16 mouse cellular contexts compared by ENCODE assay signal in the genomic region with DNA sequence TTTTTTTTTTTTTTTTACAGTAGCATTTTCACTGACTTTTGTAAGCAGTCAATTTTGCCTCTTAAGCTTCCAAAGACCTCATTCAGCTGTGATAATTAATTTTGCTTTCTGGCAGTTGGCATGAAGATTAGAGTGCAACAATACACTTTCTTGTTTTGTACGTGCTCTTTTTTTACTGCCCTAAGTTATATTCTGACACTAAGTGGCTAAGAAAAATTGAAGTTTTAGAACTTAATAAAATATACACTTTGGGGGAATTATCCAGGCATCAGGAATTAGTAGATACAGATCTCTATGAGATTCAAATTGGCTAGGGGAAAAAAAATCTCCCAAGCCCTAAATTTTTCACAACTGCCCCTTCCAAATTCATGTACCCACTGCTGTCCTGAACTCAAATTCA.
DNase-seq lines count a peak whose midpoint lies in the region; ATAC-seq and TF ChIP-seq lines count a peak whose summit lies in the region.
"Had no signal": no experiment of that assay in that cellular context is flagged by ENCODE, and none has a peak within 500 bp of the region (broad histone marks: within the 10 kb centered on the region; RNA-seq: fewer than 3 reads in every experiment).

No protein-coding gene starts in this region.

- no peaks in the 10 kb centered on the region for H3K36me3 ChIP-seq in heart, embryonic 14.5 days (ENCODE audit: control insufficient read depth, insufficient read depth, low read length)
- no peaks in the 10 kb centered on the region for H3K36me3 ChIP-seq in heart, adult 2 months (ENCODE audit: control insufficient read depth, insufficient read depth, low read length)
- no peaks in the 10 kb centered on the region for H3K36me3 ChIP-seq in neural tube, embryonic 12.5 days
- no peaks in the 10 kb centered on the region for H3K36me3 ChIP-seq in hindbrain, postnatal 0 days (ENCODE audit: insufficient read depth, low read length)
- no peaks in the 10 kb centered on the region for H3K36me3 ChIP-seq in midbrain, embryonic 14.5 days (ENCODE audit: control insufficient read depth, insufficient read depth, low read length)
- H3K36me3 ChIP-seq: intestine, embryonic 15.5 days; liver, embryonic 15.5 days; neural tube, embryonic 15.5 days had no signal

- 46% methylated on average over 1 of the region's 1 CpGs for WGBS in heart, embryonic 14.5 days
- 51% methylated on average over 1 of the region's 1 CpGs for WGBS in heart, adult 2 months
- 6% methylated on average over 1 of the region's 1 CpGs for WGBS in neural tube, embryonic 12.5 days
- 13% methylated on average over 1 of the region's 1 CpGs for WGBS in hindbrain, postnatal 0 days
- 0% methylated on average over 1 of the region's 1 CpGs for WGBS in midbrain, embryonic 14.5 days

- intact Hi-C loops in heart, adult 2 months (cut with DNase I), result no loop called here

- no peak for DNase-seq in heart, adult 2 months
- DNase-seq in neural tube, embryonic 10.5 days (ENCODE audit: extremely low spot score, low spot score), result no peak
- no peak for DNase-seq in hindbrain, postnatal 0 days (ENCODE audit: low spot score)
- DNase-seq in midbrain, embryonic 14.5 days, result no peak
- no peak for DNase-seq in urinary bladder, postnatal 4 days (ENCODE audit: low spot score in 2 of 2)
- no peak for DNase-seq in ovary, postnatal 14 days (ENCODE audit: low spot score)
- DNase-seq: heart, adult 18-20 months; heart, postnatal 14 days; lung, postnatal 36 days; thymus, postnatal 25 days had no signal

- H3K79me2 ChIP-seq in heart, adult 2 months (replicated peaks; ENCODE audit: control insufficient read depth, insufficient read depth, low read length), result no peaks in the 10 kb centered on the region

- ATAC-seq in heart, embryonic 14.5 days (ENCODE audit: insufficient number of reproducible peaks, insufficient read depth, low FRiP score, low read depth), result no peak
- ATAC-seq in neural tube, embryonic 12.5 days (ENCODE audit: low FRiP score, low read depth), result no peak
- no peak for ATAC-seq in hindbrain, postnatal 0 days
- ATAC-seq in midbrain, embryonic 14.5 days (ENCODE audit: low FRiP score, low TSS enrichment), result no peak
- ATAC-seq: intestine, embryonic 15.5 days had no signal

- H3K27ac ChIP-seq in heart, embryonic 14.5 days (replicated peaks in 1 of 2; ENCODE audit: control insufficient read depth in 1 of 2, insufficient read depth in 1 of 2, low read depth in 2 of 2, low read length in 2 of 2), result no peak overlapping the region
- no peak overlapping the region for H3K27ac ChIP-seq in heart, adult 2 months
- no peak overlapping the region for H3K27ac ChIP-seq in neural tube, embryonic 12.5 days
- peak overlapping the region; percentile 21; the same call in 1 of the 2 replicates for H3K27ac ChIP-seq in hindbrain, postnatal 0 days
- H3K27ac ChIP-seq in midbrain, embryonic 14.5 days (replicated peaks; ENCODE audit: low read depth, low read length), result no peak overlapping the region
- H3K27ac ChIP-seq: intestine, embryonic 15.5 days; liver, embryonic 15.5 days; neural tube, embryonic 15.5 days had no signal

- no peak for TF ChIP-seq EP300 in heart, adult 2 months (IDR thresholded peaks at IDR 0.05; ENCODE audit: insufficient read depth, low read depth, low read length)

- peak overlapping the region; percentile 31; the same call in 1 of the 2 replicates for H3K4me2 ChIP-seq in heart, embryonic 14.5 days (ENCODE audit: low read length)
- peak overlapping the region; percentile 41; the same call in 1 of the 2 replicates for H3K4me2 ChIP-seq in neural tube, embryonic 12.5 days (replicated peaks)
- H3K4me2 ChIP-seq in hindbrain, postnatal 0 days (ENCODE audit: low read depth, low read length), result no peak overlapping the region
- peak overlapping the region; percentile 5; the same call in 1 of the 2 replicates for H3K4me2 ChIP-seq in midbrain, embryonic 14.5 days (ENCODE audit: low read length)
- H3K4me2 ChIP-seq: intestine, embryonic 15.5 days; neural tube, embryonic 15.5 days had no signal

- H3K27me3 ChIP-seq in heart, embryonic 14.5 days (ENCODE audit: control insufficient read depth, insufficient read depth, low read length), result no peaks in the 10 kb centered on the region
- H3K27me3 ChIP-seq in heart, adult 2 months (ENCODE audit: control insufficient read depth, insufficient read depth, low read length), result no peaks in the 10 kb centered on the region
- H3K27me3 ChIP-seq in neural tube, embryonic 12.5 days (replicated peaks), result no peaks in the 10 kb centered on the region
- no peaks in the 10 kb centered on the region for H3K27me3 ChIP-seq in hindbrain, postnatal 0 days (ENCODE audit: insufficient read depth, low read length)
- H3K27me3 ChIP-seq in midbrain, embryonic 14.5 days (ENCODE audit: control insufficient read depth, insufficient read depth, low read length), result no peaks in the 10 kb centered on the region
- H3K27me3 ChIP-seq: intestine, embryonic 15.5 days; liver, embryonic 15.5 days; neural tube, embryonic 15.5 days had no signal

- peaks cover 2 to 10% of the 10 kb centered on the region in 2 experiments; a peak in 3 of 4 replicates for H3K4me1 ChIP-seq in heart, embryonic 14.5 days (ENCODE audit: control insufficient read depth in 2 of 2, insufficient read depth in 2 of 2, low read length in 2 of 2)
- H3K4me1 ChIP-seq in heart, adult 2 months (ENCODE audit: control insufficient read depth, insufficient read depth, low read length), result no peaks in the 10 kb centered on the region
- H3K4me1 ChIP-seq in neural tube, embryonic 12.5 days, result peaks cover 18% of the 10 kb centered on the region
- peaks cover 3% of the 10 kb centered on the region; the same call in 1 of the 2 replicates for H3K4me1 ChIP-seq in hindbrain, postnatal 0 days (ENCODE audit: insufficient read depth, low read length)
- H3K4me1 ChIP-seq in midbrain, embryonic 14.5 days (ENCODE audit: control insufficient read depth, insufficient read depth, low read length), result peaks cover 16% of the 10 kb centered on the region

- H3K9me3 ChIP-seq in heart, embryonic 14.5 days (ENCODE audit: control insufficient read depth, low read length), result no peaks in the 10 kb centered on the region
- no peaks in the 10 kb centered on the region for H3K9me3 ChIP-seq in neural tube, embryonic 12.5 days
- no peaks in the 10 kb centered on the region for H3K9me3 ChIP-seq in hindbrain, postnatal 0 days (ENCODE audit: low read length)
- no peaks in the 10 kb centered on the region for H3K9me3 ChIP-seq in midbrain, embryonic 14.5 days (ENCODE audit: control insufficient read depth, low read length)
- H3K9me3 ChIP-seq: intestine, embryonic 15.5 days; liver, embryonic 15.5 days; neural tube, embryonic 15.5 days had no signal

- H3K4me3 ChIP-seq in heart, embryonic 14.5 days (ENCODE audit: control insufficient read depth in 1 of 2, insufficient read depth in 1 of 2, low read depth in 1 of 2, low read length in 2 of 2), result no peak overlapping the region
- no peak overlapping the region for H3K4me3 ChIP-seq in heart, adult 2 months
- no peak overlapping the region for H3K4me3 ChIP-seq in neural tube, embryonic 12.5 days
- H3K4me3 ChIP-seq in hindbrain, postnatal 0 days (ENCODE audit: low read length), result no peak overlapping the region
- H3K4me3 ChIP-seq in midbrain, embryonic 14.5 days (replicated peaks; ENCODE audit: low read depth, low read length), result no peak overlapping the region
- H3K4me3 ChIP-seq: intestine, embryonic 15.5 days; neural tube, embryonic 15.5 days had no signal

- TF ChIP-seq CTCF in heart, adult 2 months (IDR thresholded peaks at IDR 0.05), result no peak
- no peak for TF ChIP-seq CTCF in hindbrain, postnatal 0 days (IDR thresholded peaks at IDR 0.05; ENCODE audit: low read depth)

- no peak for TF ChIP-seq POLR2A in heart, adult 2 months (IDR thresholded peaks at IDR 0.05; ENCODE audit: insufficient read depth, low read depth, low read length)

- no peak overlapping the region for H3K9ac ChIP-seq in heart, embryonic 14.5 days (ENCODE audit: low read length)
- no peak overlapping the region for H3K9ac ChIP-seq in heart, adult 2 months (ENCODE audit: low read depth, low read length)
- no peak overlapping the region for H3K9ac ChIP-seq in neural tube, embryonic 12.5 days
- H3K9ac ChIP-seq in hindbrain, postnatal 0 days (replicated peaks; ENCODE audit: low read length), result no peak overlapping the region
- H3K9ac ChIP-seq in midbrain, embryonic 14.5 days (replicated peaks; ENCODE audit: low read length), result no peak overlapping the region
- H3K9ac ChIP-seq: forebrain, postnatal 0 days; intestine, embryonic 15.5 days; liver, embryonic 15.5 days; neural tube, embryonic 15.5 days had no signal
